Mouse (Mus musculus): ENCODE results near the gene Rdh13. TPM values are rescaled to one million over a fixed set of nuclear protein-coding genes. Genes with fewer than 3 reads are reported as not detected.
A peak's percentile ranks its signal among the peaks of the same experiment; 100 is the strongest.
"Not testable (repeated sequence)": the region's sequence is repeated elsewhere in the genome, so short reads cannot be mapped to it uniquely, and the experiment has no call there.

Rdh13 gene
- polyA plus RNA-seq, 1 experiment from 2014 or later, result 27.7 TPM

DNA sequence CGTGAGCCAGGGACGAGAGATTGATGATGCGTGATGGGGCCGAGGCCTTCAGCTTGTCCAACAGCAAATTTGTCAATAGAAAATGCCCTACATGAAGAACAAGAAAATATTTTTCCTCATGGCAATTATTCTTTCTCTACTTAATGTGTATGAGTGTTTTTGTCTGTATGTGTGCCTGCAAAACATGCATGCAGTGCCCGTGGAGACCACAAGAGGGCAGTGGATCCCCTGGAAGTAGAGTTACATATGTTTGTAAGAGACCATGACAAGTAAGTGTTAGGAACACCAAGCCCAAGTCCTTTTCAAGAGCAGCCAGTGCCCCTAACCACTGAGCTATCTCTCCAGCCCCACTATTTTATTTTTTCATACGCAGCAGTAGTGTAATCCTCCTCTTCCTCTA lies 13.9 kb downstream of the Rdh13 start:
- Histone ChIP-seq H3K4me2 (no peak overlapping the region), H3K27ac (no peak overlapping the region), H3K4me3 (replicated peaks) (no peak overlapping the region), H3K9ac (no peak overlapping the region), H3K27me3 (replicated peaks) (no peaks in the 10 kb centered on the region), H3K9me3 (no peaks in the 10 kb centered on the region), H3K4me1 (no peaks in the 10 kb centered on the region), H3K36me3 (peaks cover 50% of the 10 kb centered on the region)
- no peak for ATAC-seq (ENCODE audit: insufficient read depth, low FRiP score, low read depth)
- WGBS, result 81% methylated on average over 6 of the region's 6 CpGs

DNA sequence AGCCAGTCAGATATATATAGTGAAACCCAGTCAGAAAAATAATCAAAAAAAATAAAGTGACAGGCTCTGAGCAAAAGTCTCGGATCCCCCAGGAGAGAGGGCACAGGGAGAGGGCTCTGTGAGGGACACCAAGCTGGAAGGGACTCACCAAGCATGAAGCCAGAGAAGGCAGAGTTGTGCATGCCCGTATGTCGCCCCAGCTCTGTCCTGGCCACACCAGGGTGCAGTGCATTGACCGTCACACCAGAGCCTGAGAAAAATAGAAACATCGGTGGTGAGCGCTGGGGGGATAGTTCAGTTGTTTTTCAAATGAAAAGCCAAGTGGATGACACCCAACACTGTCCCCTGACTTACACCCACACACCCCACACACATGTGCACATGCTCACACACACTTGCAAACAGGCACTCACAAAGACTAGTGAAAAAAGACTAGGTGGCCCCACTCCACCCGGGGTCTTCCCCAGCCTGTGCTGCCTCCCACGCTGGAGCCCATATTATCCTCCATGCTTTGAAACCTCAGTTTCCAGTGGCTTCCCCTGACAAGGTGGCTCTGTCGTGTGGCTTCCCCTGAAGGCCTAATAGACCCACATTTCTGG lies 15.1 kb downstream of the Rdh13 start:
- Histone ChIP-seq H3K4me2 (no peak overlapping the region), H3K27me3 (replicated peaks) (no peaks in the 10 kb centered on the region), H3K4me1 (no peaks in the 10 kb centered on the region), H3K4me3 (replicated peaks) (no peak overlapping the region), H3K9me3 (no peaks in the 10 kb centered on the region), H3K27ac (no peak overlapping the region), H3K9ac (no peak overlapping the region), H3K36me3 (peaks cover 40% of the 10 kb centered on the region)
- 95% methylated on average over 9 of the region's 9 CpGs for WGBS
- no peak for ATAC-seq (ENCODE audit: insufficient read depth, low FRiP score, low read depth)

DNA sequence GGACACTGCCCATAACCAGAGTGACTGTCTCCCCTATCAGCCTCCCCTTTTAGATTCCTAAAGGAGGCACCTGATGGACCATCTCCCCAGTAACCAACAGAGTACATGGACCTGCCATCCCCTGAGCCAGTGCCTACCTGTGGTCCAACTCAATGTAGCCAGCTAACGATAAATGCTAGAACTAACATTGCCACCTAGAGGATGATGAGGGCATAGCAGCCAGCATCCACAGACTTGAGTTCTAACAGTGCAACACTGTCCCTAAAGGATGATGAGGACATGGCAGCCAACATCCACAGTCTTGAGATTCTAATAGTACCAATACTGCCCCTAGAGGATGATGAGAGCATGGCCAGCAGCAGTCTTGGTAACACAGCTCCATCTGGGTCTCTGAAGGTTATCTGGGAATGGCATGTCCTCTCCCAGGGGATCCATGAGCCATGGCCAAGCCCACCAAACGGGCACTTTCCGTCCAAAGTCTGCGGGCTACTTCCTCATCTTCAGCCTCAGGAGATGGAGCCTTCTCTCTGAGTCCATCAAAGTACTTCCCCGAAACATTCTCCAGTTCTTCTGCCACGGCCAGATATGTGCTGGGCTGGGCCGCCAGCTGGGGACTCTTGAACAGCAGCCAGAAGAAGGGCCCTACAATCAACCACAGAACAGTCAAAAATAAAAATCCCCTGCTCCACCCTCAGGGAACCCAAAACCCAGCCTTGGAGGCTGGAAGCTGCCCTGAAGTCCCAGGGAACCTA lies 18.1 kb downstream of the Rdh13 start:
- Histone ChIP-seq H3K9ac (no peak overlapping the region), H3K9me3 (no peaks in the 10 kb centered on the region), H3K4me3 (replicated peaks) (no peak overlapping the region), H3K36me3 (peaks cover 19% of the 10 kb centered on the region; the same call in 1 of the 2 replicates), H3K27ac (no peak overlapping the region), H3K27me3 (replicated peaks) (no peaks in the 10 kb centered on the region), H3K4me1 (no peaks in the 10 kb centered on the region), H3K4me2 (no peak overlapping the region)
- 68% methylated on average over 7 of the region's 7 CpGs for WGBS
- ATAC-seq (ENCODE audit: insufficient read depth, low FRiP score, low read depth), result peak; percentile 89

DNA sequence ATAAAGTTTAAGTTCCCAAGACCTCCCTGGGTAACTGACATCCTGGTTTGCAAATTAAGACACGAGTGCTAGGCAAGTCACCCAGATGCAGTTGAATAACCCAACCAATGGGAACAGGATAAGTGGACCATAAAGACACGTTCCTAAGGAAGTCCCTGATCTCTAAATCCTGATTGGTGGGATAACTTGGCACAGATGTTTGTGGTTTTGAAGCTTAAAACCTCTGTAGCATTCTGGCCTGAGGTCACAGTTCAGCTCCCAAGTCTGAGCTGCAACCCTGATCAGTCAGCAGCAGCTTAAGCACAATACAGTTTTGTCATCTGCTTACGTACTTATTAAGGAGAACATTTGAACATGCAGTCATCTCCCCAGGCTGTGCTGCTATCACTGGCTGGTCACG lies 25.2 kb downstream of the Rdh13 start:
- no peak overlapping the region for H3K4me3 ChIP-seq (replicated peaks)
- 59% methylated on average over 4 of the region's 4 CpGs for WGBS
- H3K9me3 ChIP-seq, result no peaks in the 10 kb centered on the region
- no peaks in the 10 kb centered on the region for H3K27me3 ChIP-seq (replicated peaks)
- ATAC-seq (ENCODE audit: insufficient read depth, low FRiP score, low read depth), result no peak
- H3K36me3 ChIP-seq, result no peaks in the 10 kb centered on the region
- H3K4me1 ChIP-seq, result no peaks in the 10 kb centered on the region
- H3K27ac ChIP-seq, result no peak overlapping the region
- no peak overlapping the region for H3K9ac ChIP-seq
- H3K4me2 ChIP-seq, result no peak overlapping the region

DNA sequence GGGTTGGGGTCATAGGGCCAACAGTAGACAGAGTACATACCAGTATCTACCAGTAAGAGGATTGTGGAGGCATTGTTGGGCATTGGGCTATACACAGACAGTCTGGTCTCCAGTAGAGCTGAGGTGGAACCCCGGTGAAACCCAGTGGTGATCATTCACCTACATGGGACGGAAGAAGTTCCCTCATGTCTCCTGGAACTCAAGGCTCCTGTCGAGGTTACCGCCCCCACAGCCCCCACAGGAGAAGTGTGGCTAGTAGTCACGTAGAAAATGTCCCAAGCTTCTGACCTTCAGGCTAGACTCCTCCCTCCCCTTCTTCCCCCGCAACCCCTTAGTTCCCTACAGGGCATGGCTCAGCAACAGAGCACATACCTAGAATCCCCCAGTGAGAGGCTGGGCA lies 25.8 kb downstream of the Rdh13 start:
- Histone ChIP-seq H3K36me3 (no peaks in the 10 kb centered on the region), H3K4me2 (no peak overlapping the region), H3K9me3 (no peaks in the 10 kb centered on the region), H3K27ac (no peak overlapping the region), H3K4me1 (no peaks in the 10 kb centered on the region), H3K9ac (no peak overlapping the region), H3K4me3 (replicated peaks) (no peak overlapping the region), H3K27me3 (replicated peaks) (no peaks in the 10 kb centered on the region)
- 81% methylated on average over 6 of the region's 6 CpGs for WGBS
- no peak for ATAC-seq (ENCODE audit: insufficient read depth, low FRiP score, low read depth)

DNA sequence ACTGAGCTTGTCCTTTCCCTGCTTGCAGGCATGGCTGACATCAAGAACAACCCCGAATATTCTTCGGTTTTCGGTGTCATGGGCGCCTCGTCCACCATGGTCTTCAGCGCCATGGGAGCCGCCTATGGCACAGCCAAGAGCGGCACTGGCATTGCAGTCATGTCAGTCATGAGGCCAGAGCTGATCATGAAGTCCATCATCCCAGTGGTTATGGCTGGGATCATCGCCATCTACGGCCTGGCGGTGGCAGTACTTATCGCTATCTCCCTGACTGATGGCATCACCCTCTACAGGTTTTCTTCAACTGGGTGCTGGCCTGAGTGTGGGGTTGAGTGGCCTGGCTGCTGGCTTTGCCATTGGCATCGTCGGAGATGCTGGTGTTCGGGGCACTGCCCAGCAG lies 33.0 kb downstream of the Rdh13 start:
- H3K4me2 ChIP-seq; H3K27me3 ChIP-seq (replicated peaks); H3K9me3 ChIP-seq; H3K36me3 ChIP-seq; ATAC-seq (ENCODE audit: insufficient read depth, low FRiP score, low read depth); H3K27ac ChIP-seq; H3K4me3 ChIP-seq (replicated peaks); H3K9ac ChIP-seq; H3K4me1 ChIP-seq: not testable (repeated sequence)
- WGBS, result 94% methylated on average over 15 of the region's 15 CpGs

DNA sequence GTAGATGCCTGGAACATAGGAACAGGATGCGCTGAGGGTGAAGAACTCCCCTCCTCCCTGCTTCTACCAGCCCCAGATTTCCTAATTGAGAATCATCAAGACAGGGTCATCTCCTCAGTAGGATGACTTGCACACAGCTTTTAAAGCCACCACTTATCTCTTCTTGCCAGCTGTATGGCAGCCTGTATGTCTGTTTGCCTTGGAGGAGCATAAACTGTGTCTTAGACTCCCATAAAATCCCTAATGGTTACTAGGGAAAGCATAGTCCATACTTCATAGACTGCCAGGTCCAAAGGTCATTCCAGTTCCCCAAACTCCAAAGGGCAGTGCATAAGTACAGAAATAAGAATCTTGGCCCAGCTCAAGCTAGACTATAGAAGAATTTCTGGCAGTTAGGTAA lies 47.7 kb downstream of the Rdh13 start, which contains the start of gene Gp6:
TSS of gene Gp6 (minus strand) at position 15 of the 400 bp plus-strand sequence.
- Histone ChIP-seq H3K9ac (no peak within 1 kb of the TSS), H3K27me3 (replicated peaks) (no peaks in the 10 kb centered on the region), H3K9me3 (no peaks in the 10 kb centered on the region), H3K36me3 (no peaks in the 10 kb centered on the region), H3K4me1 (no peaks in the 10 kb centered on the region), H3K4me3 (replicated peaks) (no peak within 1 kb of the TSS), H3K27ac (no peak within 1 kb of the TSS), H3K4me2 (no peak within 1 kb of the TSS)
- ATAC-seq (ENCODE audit: insufficient read depth, low FRiP score, low read depth), result no peak
- 94% methylated on average over 1 of the region's 1 CpGs for whole genome bisulfite sequencing

Small RNAs within 50 kb of the gene (microRNA-seq; reads per million reads assigned to microRNA genes)
- not detected for gene Gm24605
- gene Gm24752, result not detected
- not detected for gene Gm25349

Other genes starting within 250 kb of the Rdh13 start
- 0.08 and 0.15 TPM in 2 replicates for gene Lilra5, start 207.9 kb downstream of the Rdh13 start, polyA plus RNA-seq (2015; fragmentation: Nextera tagmentation; extraction: Ambion mirVana)
- gene Ncr1, start 107.9 kb downstream of the Rdh13 start, polyA plus RNA-seq (2015; fragmentation: Nextera tagmentation; extraction: Ambion mirVana), result 0.12 TPM in 1 of 2 replicates, not detected in the other
- 0.22 TPM in 1 of 2 replicates, not detected in the other for gene Gp6, start 47.9 kb downstream of the Rdh13 start, polyA plus RNA-seq (2015; fragmentation: Nextera tagmentation; extraction: Ambion mirVana)
- gene Eps8l1, start 15.0 kb upstream of the Rdh13 start, polyA plus RNA-seq (2015; fragmentation: Nextera tagmentation; extraction: Ambion mirVana), result 10.0 and 11.1 TPM in 2 replicates
- 51.7 and 53.6 TPM in 2 replicates for gene Ppp1r12c, start 56.0 kb upstream of the Rdh13 start, polyA plus RNA-seq (2015; fragmentation: Nextera tagmentation; extraction: Ambion mirVana)
- 25.5 and 33.1 TPM in 2 replicates for gene Tnnt1, start 70.7 kb upstream of the Rdh13 start, polyA plus RNA-seq (2015; fragmentation: Nextera tagmentation; extraction: Ambion mirVana)
- gene Tnni3, start 78.6 kb upstream of the Rdh13 start, polyA plus RNA-seq (2015; fragmentation: Nextera tagmentation; extraction: Ambion mirVana), result 5.4 and 6.4 TPM in 2 replicates
- gene Dnaaf3, start 86.8 kb upstream of the Rdh13 start, polyA plus RNA-seq (2015; fragmentation: Nextera tagmentation; extraction: Ambion mirVana), result 1.3 and 1.7 TPM in 2 replicates
- gene Syt5, start 101.9 kb upstream of the Rdh13 start, polyA plus RNA-seq (2015; fragmentation: Nextera tagmentation; extraction: Ambion mirVana), result 7.4 and 7.9 TPM in 2 replicates
- gene Ptprh, start 158.4 kb upstream of the Rdh13 start, polyA plus RNA-seq (2015; fragmentation: Nextera tagmentation; extraction: Ambion mirVana), result 0.80 and 0.89 TPM in 2 replicates
- 2.4 and 4.8 TPM in 2 replicates for gene Tmem86b, start 185.8 kb upstream of the Rdh13 start, polyA plus RNA-seq (2015; fragmentation: Nextera tagmentation; extraction: Ambion mirVana)
- gene Ppp6r1, start 213.4 kb upstream of the Rdh13 start, polyA plus RNA-seq (2015; fragmentation: Nextera tagmentation; extraction: Ambion mirVana), result 8.5 and 9.0 TPM in 2 replicates
- 83.5 and 94.5 TPM in 2 replicates for gene Hspbp1, start 239.4 kb upstream of the Rdh13 start, polyA plus RNA-seq (2015; fragmentation: Nextera tagmentation; extraction: Ambion mirVana)
- 0.94 and 1.3 TPM in 2 replicates for gene Brsk1, start 245.0 kb upstream of the Rdh13 start, polyA plus RNA-seq (2015; fragmentation: Nextera tagmentation; extraction: Ambion mirVana)

Measured in stomach, embryonic 15.5 days (tissue).